ENCODE assay signal across 13 mouse cellular contexts in genomic region chr5:4877131-4877631, GRCm38 (mm10).
DNase-seq lines count a peak whose midpoint lies in the region; ATAC-seq lines count a peak whose summit lies in the region.
"Had no signal": no experiment of that assay in that cellular context is flagged by ENCODE, and none has a peak within 500 bp of the region (broad histone marks: within the 10 kb centered on the region; RNA-seq: fewer than 3 reads in every experiment).

No protein-coding gene starts in this region.

- peak overlapping the region; percentile 4; the same call in 1 of the 2 replicates for H3K4me3 ChIP-seq in forebrain, embryonic 10.5 days
- no peak overlapping the region for H3K4me3 ChIP-seq in hindbrain, embryonic 15.5 days
- H3K4me3 ChIP-seq: heart, embryonic 13.5 days; intestine, embryonic 15.5 days; myocyte had no signal

- no peak overlapping the region for H3K9ac ChIP-seq in hindbrain, embryonic 15.5 days
- H3K9ac ChIP-seq: heart, embryonic 13.5 days; intestine, embryonic 15.5 days had no signal

- peaks cover 9% of the 10 kb centered on the region for H3K36me3 ChIP-seq in forebrain, embryonic 10.5 days (replicated peaks)
- no peaks in the 10 kb centered on the region for H3K36me3 ChIP-seq in hindbrain, embryonic 15.5 days
- H3K36me3 ChIP-seq: intestine, embryonic 15.5 days had no signal

- peak overlapping the region; percentile 56 for H3K27ac ChIP-seq in forebrain, embryonic 10.5 days
- H3K27ac ChIP-seq in hindbrain, embryonic 15.5 days (replicated peaks): peak overlapping the region; percentile 54
- H3K27ac ChIP-seq: heart, embryonic 13.5 days; intestine, embryonic 15.5 days had no signal

- H3K4me1 ChIP-seq in forebrain, embryonic 10.5 days: peaks cover 42% of the 10 kb centered on the region
- peaks cover 16% of the 10 kb centered on the region for H3K4me1 ChIP-seq in hindbrain, embryonic 15.5 days (replicated peaks)
- H3K4me1 ChIP-seq: heart, embryonic 13.5 days; intestine, embryonic 15.5 days had no signal

- peak overlapping the region; percentile 6; the same call in 1 of the 2 replicates for H3K4me2 ChIP-seq in hindbrain, embryonic 15.5 days
- H3K4me2 ChIP-seq: heart, embryonic 13.5 days; intestine, embryonic 15.5 days had no signal

- peaks cover 15% of the 10 kb centered on the region for H3K9me3 ChIP-seq in forebrain, embryonic 10.5 days
- no peaks in the 10 kb centered on the region for H3K9me3 ChIP-seq in hindbrain, embryonic 15.5 days
- H3K9me3 ChIP-seq: intestine, embryonic 15.5 days had no signal

- WGBS in forebrain, embryonic 10.5 days: 4% methylated on average over 5 of the region's 5 CpGs
- 11% methylated on average over 5 of the region's 5 CpGs for WGBS in hindbrain, embryonic 15.5 days

- ATAC-seq in hindbrain, embryonic 15.5 days (ENCODE audit: low FRiP score, low read depth): peak; percentile 79
- ATAC-seq: intestine, embryonic 15.5 days had no signal

- peak; percentile 14 for DNase-seq in cerebellum, adult 9-10 months
- DNase-seq in cerebellum, adult 11 months: no peak
- DNase-seq in forebrain, embryonic 10.5 days (ENCODE audit: extremely low spot score, low spot score): peak; percentile 62
- peak; percentile 3 for DNase-seq in retina, adult 2 months (ENCODE audit: low read depth, low spot score)
- no peak for DNase-seq in spleen, postnatal 10 days (ENCODE audit: low spot score in 2 of 2)
- DNase-seq in urinary bladder, postnatal 4 days (ENCODE audit: low spot score in 2 of 2): no peak
- DNase-seq in adrenal gland, postnatal 36 days: no peak
- DNase-seq: lung, postnatal 10 days; right cerebral cortex, postnatal 25 days had no signal

- peaks cover 16% of the 10 kb centered on the region for H3K27me3 ChIP-seq in forebrain, embryonic 10.5 days (ENCODE audit: poor library complexity, severe bottlenecking)
- no peaks in the 10 kb centered on the region for H3K27me3 ChIP-seq in hindbrain, embryonic 15.5 days
- H3K27me3 ChIP-seq: heart, embryonic 13.5 days; intestine, embryonic 15.5 days had no signal

Comparison
In these comparisons a context has a peak if more than half of its experiments do, and no peak if none do; other contexts are left out.
1. DNase-seq: peak in cerebellum, adult 9-10 months (single experiment), forebrain, embryonic 10.5 days (single experiment) and retina, adult 2 months (single experiment); none in cerebellum, adult 11 months (single experiment), spleen, postnatal 10 days (0 of 2), urinary bladder, postnatal 4 days (0 of 2) and adrenal gland, postnatal 36 days (0 of 2).